Mouse (Mus musculus) G1E (cell line): Measurements from ENCODE around the gene Tchp. TPM values are rescaled to one million over a fixed set of nuclear protein-coding genes. Genes with fewer than 3 reads are reported as not detected.

Source experiments
- ATAC-seq: 2 replicates; pipeline ENCODE4 v1.8.0; 2016; ENCODE audit warnings: mild to moderate bottlenecking; ENCODE audit not compliant: insufficient number of reproducible peaks, poor library complexity, low FRiP score, severe bottlenecking; ENCODE audit errors: extremely low read depth
- DNase-seq: peaks from one replicate; pipeline ENCODE4 v3.0.0; 2012; ENCODE audit warnings: low spot score
- H3K27me3 ChIP-seq: 2 replicates; pipeline ENCODE4 v1.6.1; 2012; ENCODE audit warnings: mild to moderate bottlenecking, low read length, inconsistent platforms; ENCODE audit not compliant: insufficient read depth
- H3K36me3 ChIP-seq: replicated peaks from 2 replicates; pipeline ENCODE3; 2012; ENCODE audit warnings: mild to moderate bottlenecking, inconsistent platforms
- H3K4me1 ChIP-seq: 2 replicates; pipeline ENCODE4 v1.6.1; 2012; ENCODE audit warnings: low read depth, low read length, inconsistent platforms, mixed read lengths; ENCODE audit not compliant: insufficient read depth
- H3K4me3 ChIP-seq: 2 replicates; pipeline ENCODE4 v1.5.1; 2012; ENCODE audit warnings: low read depth, mild to moderate bottlenecking, inconsistent platforms, low read length, moderate library complexity, mixed read lengths
- H3K9me3 ChIP-seq: replicated peaks from 2 replicates; pipeline ENCODE4 v1.6.1; 2012; ENCODE audit warnings: inconsistent platforms
- CTCF ChIP-seq: IDR thresholded peaks from 2 replicates; pipeline ENCODE4 v1.5.1; 2012; ENCODE audit warnings: low read depth, low read length, inconsistent platforms, mixed read lengths
- GATA1 ChIP-seq: IDR thresholded peaks from 2 replicates; pipeline ENCODE4 v1.6.1; 2012; ENCODE audit warnings: borderline replicate concordance, low read length, inconsistent platforms, mixed read lengths
- GATA2 ChIP-seq: IDR thresholded peaks from 2 replicates; pipeline ENCODE4 v1.6.1; 2012; ENCODE audit warnings: low read depth, low read length, inconsistent platforms, borderline replicate concordance
- POLR2AphosphoS5 ChIP-seq: IDR thresholded peaks from 2 replicates; pipeline ENCODE4 v1.6.1; 2012; ENCODE audit warnings: low read depth, low read length, inconsistent platforms; ENCODE audit not compliant: insufficient replicate concordance
- TAL1 ChIP-seq: conservative IDR thresholded peaks from 2 replicates; pipeline ENCODE4 v1.6.1; 2012; ENCODE audit warnings: low read depth, low read length, inconsistent platforms, mixed read lengths
- polyA plus RNA-seq: library from polyadenylated mRNA; stranded (reverse); fragments of >175 nt; gene quantifications from 2 replicates; pipeline ENCODE4 v1.2.3, GENCODE M21; 2012
- total RNA-seq, 2 experiments: library from RNA; stranded (forward) in 1 of 2; stranded (reverse) in 1 of 2; fragments of 200-1000 nt in 1 of 2; fragments of >200 nt in 1 of 2; fragmentation: Nextera tagmentation in 1 of 2; gene quantifications; 2 replicates each; pipeline ENCODE4 v1.2.3; 2014 to 2017

Gene Tchp
- total and polyA plus RNA-seq, 3 experiments = 5.3 to 20.1 (median 11.9) TPM

- no peak for ATAC-seq
- H3K36me3 ChIP-seq = peaks cover 94% of the 10 kb centered on the region
- TF ChIP-seq GATA1 = no peak
- TF ChIP-seq GATA2 = no peak
- TF ChIP-seq TAL1 = no peak
- no peak for TF ChIP-seq POLR2AphosphoS5
- TF ChIP-seq CTCF = no peak
- H3K4me3 ChIP-seq = no peak overlapping the region
- H3K9me3 ChIP-seq = peaks cover 9% of the 10 kb centered on the region; the same call in 1 of the 2 replicates
- no peak for DNase-seq
- H3K27me3 ChIP-seq = no peaks in the 10 kb centered on the region; the same call in 1 of the 2 replicates
- H3K4me1 ChIP-seq = no peaks in the 10 kb centered on the region
Measured at GRCm38 (mm10) chr5:114728160-114728559, 20.6 kb downstream of the Tchp start.

DNA sequence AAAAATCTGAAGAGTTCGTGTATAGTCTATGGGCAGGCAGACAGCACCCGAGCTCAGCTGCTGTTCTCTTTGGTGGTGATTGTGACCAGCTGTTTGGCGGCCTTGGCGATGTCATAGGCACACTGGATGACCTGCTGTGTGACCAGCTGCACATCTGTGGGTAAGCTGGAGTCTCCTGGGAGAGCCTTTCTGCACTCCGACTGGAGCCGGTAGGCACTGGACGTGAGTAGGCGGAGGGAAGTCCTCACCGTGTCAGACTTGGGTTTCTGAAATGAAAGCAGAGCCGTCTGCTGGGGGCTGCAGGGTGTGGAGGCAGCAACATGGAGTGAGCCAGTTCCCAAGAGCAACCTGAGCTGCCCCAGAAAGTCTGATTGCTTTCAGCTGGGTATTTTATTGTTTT lies 22.6 kb downstream of the Tchp start:
- TF ChIP-seq GATA2 = no peak
- no peak for TF ChIP-seq TAL1
- no peak for TF ChIP-seq GATA1
- TF ChIP-seq CTCF = no peak
- TF ChIP-seq POLR2AphosphoS5 = no peak
- Histone ChIP-seq H3K36me3 (peaks cover 98% of the 10 kb centered on the region), H3K4me3 (no peak overlapping the region), H3K9me3 (0 out of 2 replicates have a peak, but pooled peaks cover 2% of the 10 kb centered on the region), H3K4me1 (no peaks in the 10 kb centered on the region), H3K27me3 (no peaks in the 10 kb centered on the region; the same call in 1 of the 2 replicates)
- DNase-seq (no peak), ATAC-seq (no peak)

GRCm38 (mm10) chr5:114731498-114731897 lies 23.9 kb downstream of the Tchp start:
- no peak overlapping the region for H3K4me3 ChIP-seq
- no peak for DNase-seq
- H3K27me3 ChIP-seq = no peaks in the 10 kb centered on the region
- no peak for ATAC-seq
- peaks cover 98% of the 10 kb centered on the region for H3K36me3 ChIP-seq
- TF ChIP-seq GATA2 (no peak), TAL1 (no peak)
- H3K9me3 ChIP-seq = no peaks in the 10 kb centered on the region
- peaks cover 3% of the 10 kb centered on the region; the same call in 1 of the 2 replicates for H3K4me1 ChIP-seq

- Histone ChIP-seq H3K4me3 (no peak overlapping the region), H3K27me3 (no peaks in the 10 kb centered on the region), H3K4me1 (peaks cover 3% of the 10 kb centered on the region; the same call in 1 of the 2 replicates), H3K36me3 (peaks cover 99% of the 10 kb centered on the region), H3K9me3 (no peaks in the 10 kb centered on the region)
- TF ChIP-seq GATA1 = no peak
- no peak for ATAC-seq
- DNase-seq = no peak
Measured at GRCm38 (mm10) chr5:114731969-114732368, 24.4 kb downstream of the Tchp start.

DNA sequence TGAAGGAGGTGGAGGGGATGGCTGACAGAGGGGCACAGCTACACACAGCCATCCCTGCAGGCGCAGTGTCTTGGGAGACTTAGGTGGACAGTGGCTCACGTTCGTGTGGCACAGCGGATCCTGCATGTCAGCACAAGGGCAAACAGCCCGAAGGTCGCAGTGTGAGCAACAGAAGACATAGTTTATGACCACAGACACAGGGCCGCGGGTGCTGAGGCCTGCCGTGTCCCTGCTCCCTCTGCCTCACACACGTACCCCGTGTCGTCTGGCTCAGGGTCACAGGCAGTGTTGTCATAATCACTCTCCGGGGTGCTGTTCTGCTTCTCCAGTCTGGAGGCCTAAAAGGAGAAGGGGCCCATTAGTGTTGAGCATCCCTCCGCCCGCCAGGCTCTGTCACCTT lies 26.0 kb downstream of the Tchp start:
- DNase-seq (no peak), ATAC-seq (no peak)
- Histone ChIP-seq H3K4me3 (no peak overlapping the region; the same call in 1 of the 2 replicates), H3K4me1 (peaks cover 11% of the 10 kb centered on the region; the same call in 1 of the 2 replicates), H3K27me3 (no peaks in the 10 kb centered on the region), H3K36me3 (peaks cover 99% of the 10 kb centered on the region), H3K9me3 (no peaks in the 10 kb centered on the region)
- TF ChIP-seq GATA2 = no peak
- no peak for TF ChIP-seq TAL1
- no peak for TF ChIP-seq POLR2AphosphoS5
- no peak for TF ChIP-seq CTCF
- no peak for TF ChIP-seq GATA1

DNA sequence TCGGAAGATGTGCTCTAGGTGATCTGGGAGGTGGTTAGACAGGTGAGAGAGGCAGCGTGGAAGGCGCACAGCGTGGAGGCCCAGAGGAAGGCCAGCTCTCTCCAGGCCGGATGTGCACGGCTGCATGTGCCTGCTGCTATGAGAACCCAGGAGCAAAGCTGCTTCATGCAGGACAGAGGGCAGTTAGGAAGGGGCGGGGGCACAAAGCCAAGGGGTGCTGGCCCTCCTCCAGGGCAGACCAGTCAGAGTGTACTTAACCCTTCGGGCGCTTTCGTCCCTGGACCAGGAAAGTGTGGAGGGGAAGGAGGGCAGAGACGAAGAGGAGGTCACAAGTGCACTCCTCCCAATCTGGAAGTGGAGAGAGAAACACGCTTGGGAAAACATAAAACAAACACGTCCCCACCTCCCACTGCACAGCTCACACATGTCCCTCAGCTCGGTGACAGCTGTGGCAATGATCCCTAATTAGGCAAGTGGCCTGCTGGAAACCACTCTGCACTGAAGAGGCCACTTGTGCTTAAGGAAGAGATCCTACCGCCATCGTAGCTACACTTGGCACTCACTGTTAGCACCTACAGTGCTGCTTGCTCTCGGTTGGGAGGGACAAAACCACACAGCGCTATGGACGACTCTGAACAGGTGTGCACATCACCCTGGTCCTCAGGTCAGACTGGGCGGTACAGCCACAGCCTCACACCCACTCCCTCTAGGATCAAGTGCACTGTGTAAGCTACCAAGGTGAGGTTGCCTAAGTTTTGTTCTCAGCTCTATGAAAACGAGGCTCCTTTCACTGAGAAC lies 29.7 kb downstream of the Tchp start:
- DNase-seq (no peak), ATAC-seq (no peak)
- Histone ChIP-seq H3K9me3 (no peaks in the 10 kb centered on the region), H3K4me1 (peaks cover 15% of the 10 kb centered on the region; the same call in 1 of the 2 replicates), H3K27me3 (no peaks in the 10 kb centered on the region), H3K36me3 (peaks cover 97% of the 10 kb centered on the region), H3K4me3 (no peak overlapping the region)
- TF ChIP-seq CTCF (no peak), POLR2AphosphoS5 (no peak), GATA1 (no peak), TAL1 (no peak), GATA2 (no peak)
